Mouse (Mus musculus) cerebellum, adult 8-10 months (tissue): ENCODE measurements around the gene Prpf40b.

Source experiments
- DNase-seq: peaks from one replicate; pipeline ENCODE4 v3.0.0; 2022

Prpf40b gene

DNA sequence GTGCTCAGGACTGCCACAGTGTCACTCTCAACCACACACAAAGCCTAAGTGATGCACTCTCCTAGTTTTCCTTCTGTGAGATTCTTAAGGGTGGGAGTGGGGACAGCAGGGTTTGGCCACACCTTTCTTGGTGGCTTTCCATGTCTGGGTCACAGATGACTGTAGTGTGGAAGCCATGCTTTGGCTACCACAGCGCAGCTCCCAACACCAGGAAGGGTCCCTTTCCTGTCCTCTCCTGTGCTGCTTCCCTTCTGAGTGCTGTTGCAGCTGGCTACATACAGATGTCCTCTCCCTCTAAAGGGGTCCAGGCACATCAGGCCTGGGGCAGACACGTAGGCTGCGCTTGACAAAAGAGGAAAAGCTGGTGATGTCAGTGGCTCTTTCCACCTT is 38.8 kb downstream of the Prpf40b start:
- DNase-seq = no peak

DNA sequence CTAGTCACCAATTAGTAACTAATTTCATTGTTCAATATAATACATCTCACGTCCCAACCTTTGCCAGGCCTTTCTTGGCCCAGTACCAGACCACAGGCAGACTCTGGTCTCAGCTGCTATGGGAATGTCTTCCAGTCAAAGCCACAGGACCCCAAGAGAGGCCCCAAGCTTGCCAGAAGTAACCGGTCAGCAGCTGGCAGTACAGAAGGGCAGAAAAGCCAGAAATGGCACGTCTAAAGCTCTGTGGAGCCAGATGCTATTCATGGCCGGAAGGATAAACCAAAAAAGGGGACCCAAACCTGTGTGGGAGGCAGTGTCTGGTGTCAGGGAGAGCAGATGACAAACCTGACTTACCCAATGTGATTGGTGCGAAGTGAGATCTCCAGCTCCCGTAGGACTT is 39.6 kb downstream of the Prpf40b start:
- DNase-seq = no peak

DNA sequence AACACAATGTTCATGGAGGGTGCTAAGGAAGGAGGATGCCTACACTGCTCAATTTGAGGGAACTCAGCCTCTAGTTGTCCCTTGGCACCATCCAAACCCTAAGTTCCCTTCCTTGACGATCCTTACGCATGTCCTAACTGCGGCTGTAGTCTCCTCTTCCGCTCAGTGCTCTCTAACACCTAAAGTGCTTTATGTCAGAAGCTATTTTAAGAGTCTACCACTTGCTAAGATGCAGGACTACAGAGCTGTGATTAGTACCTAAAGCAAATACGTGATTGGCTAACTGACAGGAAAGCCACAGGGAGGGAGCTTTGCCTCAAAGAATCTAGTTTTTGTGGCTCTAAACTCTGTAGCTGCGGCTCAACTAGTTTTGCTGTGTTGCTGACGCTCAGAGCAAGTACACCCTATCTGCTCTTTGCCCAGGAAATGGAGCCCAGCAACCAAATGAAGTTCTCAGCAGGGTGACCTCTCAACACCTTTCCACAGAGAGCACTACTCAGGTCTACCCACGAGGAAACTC is 41.0 kb downstream of the Prpf40b start:
- no peak for DNase-seq

DNA sequence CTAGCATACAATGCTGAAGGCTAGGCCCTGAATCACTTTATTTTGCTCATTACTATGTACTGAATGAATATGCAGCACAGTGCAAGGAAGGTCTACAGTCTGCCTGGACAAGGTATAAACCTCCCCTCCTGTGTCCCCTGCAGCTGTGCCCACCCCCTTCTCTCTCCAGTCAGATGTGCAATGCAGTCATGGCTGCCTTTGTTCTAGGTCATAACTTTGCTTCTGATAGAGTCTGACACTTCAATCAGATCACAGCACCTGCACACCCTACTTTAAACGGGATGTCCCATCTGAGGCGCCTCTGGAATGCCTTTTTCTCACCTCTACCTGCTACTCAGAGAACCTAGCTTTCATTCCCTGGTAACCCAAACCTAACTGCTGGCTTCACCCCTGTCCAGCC is 44.0 kb downstream of the Prpf40b start:
- DNase-seq = no peak

DNA sequence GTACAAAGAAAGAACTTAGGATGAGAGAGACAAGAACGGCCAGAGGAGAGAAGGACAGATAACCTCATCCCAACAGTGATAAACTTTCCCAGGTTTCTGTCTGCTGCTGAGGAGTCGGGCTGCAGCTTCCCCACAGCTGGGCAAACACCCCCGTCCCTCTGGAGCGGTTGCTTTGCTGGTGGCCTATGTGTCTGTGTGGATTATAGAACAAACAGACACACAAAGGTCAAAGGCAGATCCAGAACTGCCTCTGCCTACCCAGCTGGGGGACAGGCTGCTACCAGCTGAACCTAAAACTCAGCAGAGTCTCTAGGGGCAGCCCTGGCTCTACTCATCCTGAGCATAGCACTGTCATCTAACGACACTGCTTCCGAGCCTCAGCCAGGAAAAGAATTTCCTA is 44.8 kb downstream of the Prpf40b start:
- DNase-seq = no peak

DNA sequence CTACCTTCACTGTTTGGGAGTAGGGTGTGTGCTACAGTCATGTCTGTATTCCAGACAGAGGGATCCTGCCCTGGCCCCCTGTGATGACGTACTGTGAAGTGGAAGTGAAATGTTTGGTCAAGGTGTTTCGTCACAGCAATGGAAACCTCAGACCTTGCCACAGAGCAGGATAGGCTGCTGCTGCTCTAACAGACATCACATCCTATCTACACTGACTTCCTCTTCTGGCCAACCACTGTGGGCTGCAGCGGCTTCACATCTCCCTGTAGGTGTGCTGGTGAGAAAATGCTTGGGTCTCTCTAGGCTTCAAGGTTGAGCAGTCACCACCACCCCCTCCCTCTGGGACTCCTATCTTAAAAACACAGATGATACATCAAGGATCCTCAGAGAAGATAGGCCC is 46.2 kb downstream of the Prpf40b start:
- DNase-seq = no peak

DNA sequence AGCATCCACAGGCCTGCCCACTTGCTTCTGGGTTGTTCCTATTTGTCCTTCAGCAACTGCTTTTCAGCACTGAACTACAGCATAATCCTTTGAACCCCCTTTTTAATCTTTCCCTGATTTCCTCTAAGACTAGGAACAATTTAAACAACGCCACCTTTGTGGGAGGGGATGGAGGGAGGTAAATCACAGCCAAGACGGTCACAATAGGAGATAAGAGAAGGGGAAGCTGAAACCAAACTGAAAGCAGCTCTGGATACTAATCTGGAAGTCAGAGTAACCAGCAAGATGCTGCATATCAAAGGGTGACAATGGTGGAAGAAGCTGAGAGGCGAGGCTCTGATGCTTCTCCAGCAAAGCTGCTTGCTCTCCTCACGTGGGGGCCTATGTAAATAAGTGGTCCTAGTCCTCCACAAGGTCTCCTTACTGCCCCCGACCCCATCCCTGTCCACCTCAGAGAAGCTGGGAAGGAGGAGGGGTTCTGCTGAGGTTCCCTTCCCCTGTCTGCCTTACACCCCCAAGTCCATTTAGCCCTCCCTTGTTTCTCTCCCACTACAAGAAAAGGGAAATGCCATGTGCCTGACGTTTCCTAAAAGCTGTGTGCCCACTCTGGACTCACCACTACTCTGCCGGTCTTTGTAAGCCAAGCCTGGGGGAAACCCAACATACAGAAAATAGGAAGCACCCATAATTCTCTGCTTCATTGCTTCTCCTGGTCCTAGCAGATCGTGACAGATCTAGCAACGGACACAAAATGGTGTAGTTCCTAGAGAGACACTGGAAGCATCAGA is 47.5 kb downstream of the Prpf40b start:
- no peak for DNase-seq

DNA sequence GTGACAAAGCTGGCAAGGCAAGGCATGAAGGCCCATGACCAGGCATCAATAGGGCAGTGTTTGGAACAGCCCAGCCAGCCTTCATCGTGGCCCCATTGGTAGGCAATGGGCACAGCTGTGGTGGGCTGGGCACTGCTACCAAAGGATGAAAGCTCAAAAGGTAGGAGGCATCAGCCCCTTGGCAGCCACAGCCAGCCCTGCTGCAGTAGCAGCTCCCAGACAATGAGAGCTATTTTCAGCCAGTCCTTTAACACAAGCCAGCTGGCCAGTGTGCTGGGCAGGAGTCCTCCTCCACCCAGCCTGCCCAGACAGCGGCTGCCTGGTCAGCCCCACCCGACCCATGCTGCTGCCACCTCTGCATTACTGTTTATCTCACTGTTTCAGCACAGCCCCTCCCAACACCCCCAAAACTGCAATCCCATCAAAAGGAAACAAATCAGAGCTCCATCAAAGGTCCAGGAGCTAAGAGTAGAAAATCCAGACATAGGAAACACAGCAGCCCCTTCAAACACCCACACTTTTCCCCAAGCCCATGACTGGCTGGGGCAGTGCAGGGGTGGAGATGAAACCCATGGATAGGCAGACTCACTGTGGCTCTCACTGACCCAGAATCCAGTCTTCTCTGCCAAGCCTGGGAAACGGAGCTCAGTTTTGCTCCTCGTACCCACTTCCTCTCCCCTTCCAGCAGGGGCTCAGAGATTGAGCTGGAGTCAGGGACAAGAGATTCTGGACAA is 48.7 kb downstream of the Prpf40b start:
- DNase-seq = no peak

DNA sequence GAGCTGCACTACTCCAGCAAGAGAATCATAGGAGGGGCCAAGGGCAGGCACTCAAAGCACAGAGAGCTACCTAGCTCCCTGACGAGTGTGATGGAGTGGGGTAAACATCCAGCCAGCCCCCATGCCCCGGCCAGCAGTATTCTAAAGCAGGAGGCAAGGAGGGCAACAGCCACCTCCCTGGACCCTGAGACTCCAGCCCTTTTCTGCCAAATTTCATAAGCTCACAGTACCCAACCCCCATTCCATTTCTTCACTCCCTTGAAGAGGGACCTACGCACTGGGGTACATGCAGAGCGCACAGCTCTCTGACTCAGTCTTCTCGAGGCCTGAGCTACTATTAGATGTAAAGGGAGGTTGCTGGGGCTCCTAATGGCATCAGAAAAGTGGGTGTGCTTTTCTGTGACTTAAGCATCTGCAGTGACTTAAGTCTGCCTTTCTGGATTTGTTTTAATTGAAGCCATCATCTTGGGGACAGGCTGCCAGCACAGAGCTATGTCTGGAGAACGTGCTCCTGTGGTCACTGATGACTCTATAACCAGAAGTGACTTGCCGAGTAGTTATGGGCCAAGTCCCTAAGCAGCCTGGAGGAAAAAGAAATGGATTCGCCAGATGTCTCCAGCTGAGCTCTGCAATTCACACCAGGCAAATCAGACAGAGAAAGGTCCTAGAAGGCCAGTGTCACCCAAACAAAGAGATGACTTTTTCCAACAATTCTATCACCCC is 49.4 kb downstream of the Prpf40b start:
- DNase-seq = no peak

DNA sequence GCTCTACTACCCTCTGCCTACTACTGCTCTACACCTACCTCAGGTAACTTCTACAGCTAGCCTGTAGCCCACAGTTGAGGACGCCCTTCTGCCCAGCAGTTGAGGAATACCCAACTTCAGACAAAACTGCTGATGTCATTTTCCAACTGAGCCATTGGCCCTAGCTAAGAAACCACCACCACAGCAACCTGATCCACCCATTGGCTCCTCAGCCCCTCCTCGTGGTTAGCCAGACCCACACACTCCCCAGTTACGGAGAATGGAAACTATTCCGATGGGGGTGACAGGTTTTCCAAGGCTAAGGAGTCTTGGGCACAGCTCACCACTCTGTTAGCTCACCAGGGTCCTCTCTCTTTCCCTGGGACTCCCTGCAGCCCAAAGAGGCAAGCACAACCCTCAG is 50.1 kb downstream of the Prpf40b start:
- DNase-seq = no peak

DNA sequence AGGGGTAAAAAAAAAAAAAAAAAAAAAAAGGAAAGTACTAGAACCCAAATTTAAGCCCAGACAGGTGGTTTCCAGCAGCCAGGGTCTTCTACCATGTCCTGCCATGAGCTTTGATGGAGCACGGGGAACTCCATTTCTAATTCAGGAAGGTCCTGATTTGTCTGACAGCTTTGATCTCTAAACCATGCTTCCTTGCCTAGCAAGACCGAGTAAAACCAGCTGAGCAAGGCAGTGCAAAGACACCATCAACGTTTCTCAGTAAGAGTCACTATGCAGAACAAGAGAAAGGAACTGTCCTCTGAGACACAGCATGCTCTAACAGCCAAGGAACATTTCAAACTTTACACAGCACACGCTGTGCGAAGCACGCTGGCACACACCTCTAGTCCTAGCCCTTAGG is 56.7 kb downstream of the Prpf40b start:
- no peak for DNase-seq

DNA sequence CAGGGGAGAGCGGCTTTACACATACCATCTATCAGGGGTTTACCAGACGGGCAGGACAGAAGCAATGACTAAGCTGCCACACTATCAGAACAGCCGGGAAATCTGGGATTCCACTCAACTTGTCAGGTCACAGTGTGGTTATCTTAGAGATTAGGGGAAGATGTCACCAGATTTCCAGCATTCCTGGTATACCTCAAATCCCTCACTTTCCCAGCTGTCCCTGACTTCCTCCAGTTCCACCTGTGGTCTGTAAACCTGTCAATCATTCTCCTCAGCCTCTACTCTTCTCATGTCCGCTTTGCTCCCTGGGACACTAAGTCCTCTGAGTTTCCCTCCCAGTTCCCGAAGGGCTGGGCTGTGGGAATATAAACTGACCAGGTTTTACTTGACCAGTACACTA is 57.4 kb downstream of the Prpf40b start:
- DNase-seq = no peak

DNA sequence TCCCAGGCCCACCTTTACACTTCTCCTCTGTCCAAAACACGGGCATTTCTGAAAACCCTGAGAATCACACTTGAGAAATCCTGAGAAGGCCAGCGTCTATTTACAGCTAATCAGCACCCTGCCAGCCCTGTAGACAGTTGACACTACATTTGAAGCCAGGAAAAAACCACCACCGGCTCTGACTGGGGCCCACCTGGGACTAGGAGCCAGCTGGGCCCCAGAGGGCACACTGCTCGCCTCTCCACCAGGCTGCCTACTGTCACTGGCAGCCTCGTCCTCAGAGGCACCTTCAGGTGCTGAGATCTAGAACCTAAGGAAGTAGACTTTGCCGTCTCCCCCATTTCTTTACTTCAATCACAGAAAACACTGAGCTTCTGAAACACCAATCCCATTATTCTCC is 60.8 kb downstream of the Prpf40b start:
- DNase-seq = no peak

DNA sequence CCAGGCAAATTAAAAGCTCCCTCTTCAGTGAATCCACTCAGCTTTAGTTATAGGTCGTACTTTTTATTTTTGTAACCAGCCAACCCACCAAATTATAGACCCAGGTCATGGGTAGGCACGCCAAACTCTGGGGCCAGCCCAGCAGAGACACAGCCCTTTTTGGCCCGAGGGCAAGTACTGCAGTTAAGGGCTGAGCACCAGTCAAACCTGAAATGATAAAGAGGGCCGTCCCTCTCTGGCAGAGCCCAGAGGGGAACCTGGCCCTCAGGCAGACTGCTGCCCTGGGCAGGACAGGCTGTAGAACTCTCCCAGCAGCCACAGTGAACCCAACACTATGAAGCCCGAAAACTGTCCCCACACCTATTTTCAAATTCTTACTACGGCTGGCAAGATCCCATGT is 61.6 kb downstream of the Prpf40b start:
- no peak for DNase-seq

DNA sequence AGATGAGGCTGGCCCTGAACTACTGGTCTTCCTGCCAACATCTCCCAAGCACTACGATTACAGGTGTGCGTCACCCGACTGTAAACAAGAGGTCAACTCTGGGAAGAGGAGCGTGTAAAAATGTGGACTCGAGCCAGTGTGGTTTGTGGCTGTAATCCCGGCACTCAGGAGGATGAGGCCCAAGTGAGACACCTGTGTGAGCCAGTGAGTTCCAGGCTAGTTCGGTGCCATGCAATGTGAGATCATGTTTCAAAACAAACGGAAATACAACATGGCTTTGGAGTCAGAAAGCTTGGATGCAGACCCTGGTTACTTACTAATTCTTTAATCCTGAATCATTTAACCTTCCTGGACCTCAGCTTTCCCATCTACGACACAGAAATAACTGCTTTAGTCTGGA is 64.1 kb downstream of the Prpf40b start:
- DNase-seq = no peak

DNA sequence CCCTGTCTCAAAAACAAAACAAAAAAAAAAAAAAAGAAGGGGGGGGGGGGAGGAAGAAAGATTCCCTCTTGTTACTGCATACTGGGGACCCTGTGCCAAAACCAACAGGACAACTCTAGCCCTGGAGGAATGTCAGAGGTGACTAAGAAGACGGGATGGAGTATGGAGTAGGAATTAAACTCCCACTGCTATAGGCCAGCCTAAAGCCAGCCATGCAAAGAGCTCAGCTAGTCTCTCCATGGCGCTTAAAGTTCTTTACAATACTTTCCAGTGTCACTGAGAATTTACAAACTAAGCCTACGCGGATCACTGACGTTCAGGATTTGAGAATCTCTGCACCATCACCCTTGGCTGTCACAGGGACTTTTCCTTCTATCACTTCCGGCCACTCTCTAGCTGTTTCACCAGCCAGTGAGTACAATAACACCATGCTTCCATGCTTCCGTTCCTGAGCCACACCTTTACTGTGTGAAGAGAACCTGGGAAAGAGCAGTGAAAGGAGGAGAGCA is 69.2 kb downstream of the Prpf40b start:
- no peak for DNase-seq

DNA sequence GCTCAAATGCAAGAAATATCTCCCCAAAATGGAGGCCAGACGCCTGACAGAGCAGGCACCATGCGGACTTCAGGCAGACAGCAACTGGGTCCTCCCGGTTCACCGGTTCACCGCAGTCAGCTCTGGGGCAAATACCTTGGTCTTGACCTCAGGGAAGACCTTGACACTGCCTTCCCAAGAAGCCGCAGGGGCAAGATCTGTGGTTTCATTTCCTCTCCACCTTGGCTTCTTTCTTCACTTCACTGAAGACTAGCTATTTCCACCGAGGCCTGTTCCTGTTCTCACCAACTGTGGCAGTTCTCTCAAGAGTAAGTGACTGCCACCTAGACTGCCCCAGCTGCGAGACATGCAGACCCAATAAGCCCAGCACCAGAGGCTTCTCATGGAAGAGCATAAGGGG is 70.0 kb downstream of the Prpf40b start:
- no peak for DNase-seq
